Mouse (Mus musculus): Measurements from ENCODE around the gene Foxg1.

Foxg1 gene

DNA sequence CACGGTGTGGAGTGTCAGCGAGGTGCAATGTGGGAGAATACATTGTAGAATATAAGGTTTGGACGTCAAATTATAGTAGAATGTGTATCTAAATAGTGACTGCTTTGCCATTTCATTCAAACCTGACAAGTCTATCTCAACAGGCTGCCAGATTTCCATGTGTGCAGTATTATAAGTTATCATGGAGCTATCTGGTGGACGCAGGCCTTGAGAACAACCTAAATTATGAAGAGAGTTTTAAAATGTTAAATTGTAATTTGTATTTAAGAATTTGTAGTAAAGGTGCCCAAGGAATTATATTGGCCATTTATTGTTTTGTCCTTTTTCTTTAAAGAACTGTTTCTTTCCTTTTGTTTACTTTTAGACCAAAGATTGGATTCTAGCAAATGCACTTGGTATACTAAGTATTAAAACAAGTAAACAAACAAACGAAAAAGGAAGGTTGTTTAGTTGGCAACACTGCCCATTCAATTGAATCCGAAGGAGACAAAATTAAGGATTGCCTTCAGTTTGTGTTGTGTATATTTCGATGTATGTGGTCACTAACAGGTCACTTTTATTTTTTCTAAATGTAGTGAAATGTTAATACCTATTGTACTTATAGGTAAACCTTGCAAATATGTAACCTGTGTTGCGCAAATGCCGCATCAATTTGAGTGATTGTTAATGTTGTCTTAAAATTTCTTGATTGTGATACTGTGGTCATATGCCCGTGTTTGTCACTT is 3.8 kb downstream of the Foxg1 start:
- no peak for DNase-seq

DNA sequence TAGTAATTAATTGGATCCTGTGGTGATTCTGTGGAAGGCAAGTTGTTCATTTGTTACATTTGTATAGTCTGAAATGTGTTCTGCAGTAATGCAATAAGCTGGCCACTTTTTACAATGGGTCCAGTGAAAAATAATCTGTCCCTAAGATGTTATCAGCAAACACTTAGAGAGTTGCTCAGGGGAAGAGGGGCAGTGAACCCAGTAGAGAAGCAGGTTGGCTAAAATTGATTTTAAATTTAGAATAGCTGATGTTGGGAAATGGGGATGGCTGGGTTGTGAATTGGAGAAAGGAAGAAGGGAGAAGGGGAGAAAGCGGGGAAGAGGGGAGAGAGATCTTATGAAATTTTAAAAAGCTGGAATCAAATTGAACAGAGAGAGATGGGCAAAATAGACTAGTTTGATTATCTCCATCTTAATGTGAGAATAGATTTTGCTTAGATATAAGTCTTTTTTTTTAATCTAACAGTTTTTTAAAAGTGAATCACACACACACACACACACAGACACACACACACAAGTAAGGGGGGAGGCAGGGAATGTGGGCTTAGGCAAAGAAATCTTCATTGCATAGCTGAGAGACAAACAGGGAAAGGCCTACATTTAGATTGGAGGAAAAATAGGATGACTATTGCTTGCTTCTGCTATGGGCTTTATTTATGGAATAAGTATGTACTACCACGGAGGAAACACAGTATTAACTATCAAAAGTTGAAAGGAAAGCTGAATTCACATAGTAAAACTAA is 5.6 kb downstream of the Foxg1 start:
- no peak for DNase-seq

DNA sequence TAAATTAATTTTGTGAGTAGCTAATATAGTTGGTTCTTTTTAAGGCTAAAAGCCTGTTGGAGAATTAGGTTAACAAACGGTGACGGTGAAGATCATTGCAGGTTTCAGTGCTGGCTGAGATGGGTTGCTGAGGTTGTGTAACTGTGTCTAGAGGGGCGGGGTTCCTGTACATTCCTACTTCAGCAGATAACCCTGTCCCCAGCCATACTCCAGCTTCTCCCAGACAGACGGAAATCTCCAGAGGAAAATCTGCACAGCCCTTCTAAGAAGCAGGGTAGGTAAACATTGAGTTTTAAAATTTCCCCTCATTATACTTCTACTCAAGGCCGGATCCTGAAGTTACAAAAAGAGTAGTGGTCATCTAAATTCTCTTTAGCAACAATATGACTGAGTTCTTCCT is 7.2 kb downstream of the Foxg1 start:
- DNase-seq = no peak

DNA sequence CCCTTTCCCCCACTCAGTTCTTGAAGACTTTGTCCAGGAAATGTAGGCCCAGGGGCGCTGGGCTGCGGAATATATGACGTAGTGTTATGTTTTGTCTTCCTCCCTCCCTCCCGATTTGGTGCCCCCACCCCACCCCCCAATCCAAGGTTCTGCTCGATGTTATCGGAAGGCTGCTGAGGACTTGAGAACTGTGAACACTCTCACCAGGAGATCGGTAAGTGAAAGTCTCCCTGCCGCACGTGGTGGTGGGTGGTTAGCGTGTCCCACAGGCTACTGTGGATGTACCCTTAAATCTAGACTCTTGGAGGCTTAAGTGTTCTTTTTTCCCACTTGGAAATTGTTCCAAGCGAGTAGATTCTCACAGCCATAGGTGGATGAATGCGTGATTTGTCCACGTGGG is 7.8 kb downstream of the Foxg1 start:
- no peak for DNase-seq

GRCm38 (mm10) chr12:49390926-49391304 is 8.5 kb downstream of the Foxg1 start:
- no peak for DNase-seq

GRCm38 (mm10) chr12:49391305-49392040 is 9.0 kb downstream of the Foxg1 start:
- no peak for DNase-seq

DNA sequence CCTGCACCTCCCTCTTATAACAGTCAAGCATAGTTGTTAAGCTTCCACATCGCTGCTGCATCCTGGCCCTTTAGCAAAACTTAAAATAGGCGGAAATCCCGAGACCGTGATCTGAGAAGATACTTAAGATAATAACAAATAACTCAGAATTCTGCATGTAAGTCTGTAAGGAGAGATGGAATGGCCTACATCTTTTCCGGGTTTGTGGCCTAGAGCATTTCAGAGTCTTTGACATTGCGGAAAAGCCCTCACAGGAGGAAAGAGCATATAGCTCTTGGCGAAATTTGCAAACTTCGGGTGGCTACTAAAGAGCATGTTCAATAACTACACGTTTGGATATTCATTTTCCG is 9.6 kb downstream of the Foxg1 start:
- DNase-seq = no peak

DNA sequence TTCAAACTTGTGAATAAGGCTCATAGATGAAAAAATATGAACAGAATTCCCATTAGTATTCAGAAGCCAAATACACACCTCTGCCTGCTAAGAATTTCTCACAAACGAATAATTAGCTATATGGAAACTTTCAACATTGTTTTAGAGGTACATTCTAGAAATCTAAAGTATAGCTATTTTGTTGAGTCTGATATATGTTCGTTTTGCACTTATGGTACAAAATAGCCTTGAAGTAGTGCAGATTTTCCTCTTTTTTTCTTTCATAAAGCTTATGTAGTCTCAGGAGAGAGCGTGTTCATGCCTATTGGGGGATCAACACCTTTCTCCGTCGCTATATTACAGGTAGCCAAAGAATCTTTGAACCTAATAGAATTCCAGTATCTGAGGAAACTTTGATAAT is 10.4 kb downstream of the Foxg1 start:
- DNase-seq = no peak

- no peak for DNase-seq
These were observed 11.2 kb downstream of the Foxg1 start for GRCm38 (mm10) chr12:49393639-49394038.

DNA sequence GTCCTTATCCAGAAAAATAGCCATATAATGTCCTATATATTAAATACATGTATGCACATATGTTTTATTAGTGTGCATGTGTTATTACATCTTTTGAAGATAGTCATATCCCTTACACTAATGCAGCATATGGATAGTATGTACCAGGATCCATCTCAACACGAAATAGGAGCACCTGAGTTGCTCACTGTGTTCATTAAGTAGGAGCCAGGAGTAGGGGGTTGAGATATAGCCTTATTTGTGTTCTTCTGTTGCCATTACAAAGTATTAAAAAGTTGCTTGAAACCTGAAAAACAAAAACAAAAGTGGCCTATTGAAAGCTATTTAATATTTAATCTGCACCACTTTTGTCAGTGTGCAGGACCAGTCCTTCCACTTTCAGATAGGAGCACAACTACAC is 11.7 kb downstream of the Foxg1 start:
- no peak for DNase-seq

DNA sequence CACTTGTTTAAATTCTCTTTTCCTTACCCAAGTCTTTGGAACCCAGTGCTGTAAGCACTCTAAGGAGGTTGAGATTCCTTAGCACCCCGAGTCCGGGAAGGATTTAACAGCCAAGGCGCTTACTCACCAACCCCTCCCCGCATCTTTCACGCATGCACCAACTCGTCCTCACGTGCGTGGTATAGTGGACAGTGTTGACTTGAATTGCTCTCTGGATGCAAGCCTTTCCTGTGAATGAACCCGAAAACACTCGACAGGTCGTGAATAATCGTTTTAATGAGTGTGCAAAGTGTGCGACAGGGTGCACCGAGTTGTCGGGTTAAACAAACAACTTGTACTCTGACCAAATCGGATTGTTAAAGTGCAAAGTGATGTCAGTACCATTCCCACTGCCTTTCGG is 12.4 kb downstream of the Foxg1 start:
- no peak for DNase-seq

DNA sequence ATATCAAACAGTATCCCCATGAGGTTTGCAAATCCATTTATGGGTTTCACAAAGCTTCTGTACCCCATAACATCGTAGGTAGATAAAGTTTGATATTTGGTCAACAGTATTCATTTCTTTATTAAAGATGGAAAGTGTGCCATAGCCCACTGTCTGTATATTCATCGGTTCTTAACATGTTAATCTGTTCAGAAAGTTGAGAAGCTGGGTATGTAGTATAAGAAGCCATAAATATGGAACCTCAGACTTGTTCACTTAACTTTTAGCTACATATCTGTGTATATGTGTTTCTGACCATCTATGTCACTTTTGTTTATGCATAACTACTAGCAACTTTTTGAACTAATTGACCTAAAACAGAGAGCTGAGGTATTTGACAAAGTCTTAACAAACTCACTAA is 13.5 kb downstream of the Foxg1 start:
- DNase-seq = no peak

DNA sequence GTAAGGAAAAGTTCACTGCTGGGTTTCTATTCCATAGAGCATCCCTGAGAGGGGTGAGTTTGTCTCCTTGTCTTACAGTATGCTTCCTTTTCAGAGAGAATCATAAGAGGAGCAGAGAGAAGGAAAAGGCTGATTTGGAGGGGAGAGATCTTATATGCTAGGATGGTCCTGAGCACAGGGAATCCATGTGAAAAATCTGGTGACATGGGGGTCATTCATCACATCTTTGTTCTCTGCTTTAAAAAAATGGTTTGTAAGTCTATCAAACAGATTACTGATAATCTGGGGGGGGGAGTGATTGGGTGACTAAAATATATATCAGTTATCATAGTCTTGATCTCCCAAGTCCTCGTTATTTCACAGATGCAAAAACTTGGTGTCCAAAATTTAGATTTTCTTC is 14.3 kb downstream of the Foxg1 start:
- DNase-seq = no peak

DNA sequence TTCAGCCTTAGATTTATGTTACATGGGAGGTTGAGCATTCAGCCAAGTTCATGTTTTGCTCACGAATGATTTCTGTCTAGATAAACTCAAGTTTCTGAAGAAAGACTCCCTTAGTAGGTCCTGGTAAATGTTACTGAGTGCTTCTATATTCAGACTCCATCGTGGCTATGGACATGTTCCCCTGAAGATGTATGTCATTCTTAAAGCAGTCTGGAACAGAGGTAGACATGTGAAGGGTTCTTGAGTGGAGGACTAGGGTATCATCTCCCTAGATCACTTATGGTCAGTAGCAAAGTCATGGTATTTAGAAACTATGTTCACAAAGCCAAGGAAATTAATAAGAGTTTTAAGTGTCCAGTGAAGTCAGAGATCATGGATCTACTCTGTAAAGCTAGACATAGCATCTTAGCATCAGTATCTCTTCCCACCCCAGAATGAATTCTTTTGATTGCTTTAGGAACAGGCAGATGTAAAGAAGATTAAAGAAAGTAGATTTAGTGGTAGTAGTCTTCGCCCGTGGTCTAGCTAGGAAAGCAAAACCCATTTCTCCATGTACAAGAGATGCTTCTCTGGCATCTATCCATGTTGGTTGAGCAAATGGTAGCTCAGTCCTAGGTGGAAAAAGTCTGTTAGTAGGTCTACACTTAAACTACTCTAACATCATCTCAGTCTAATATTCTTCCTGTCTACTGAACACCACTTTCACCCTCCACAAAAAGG is 15.1 kb downstream of the Foxg1 start:
- DNase-seq = no peak

- DNase-seq = no peak
These were observed 15.7 kb downstream of the Foxg1 start for GRCm38 (mm10) chr12:49398163-49398540.

GRCm38 (mm10) chr12:49398636-49399035 is 16.2 kb downstream of the Foxg1 start:
- DNase-seq = no peak

DNA sequence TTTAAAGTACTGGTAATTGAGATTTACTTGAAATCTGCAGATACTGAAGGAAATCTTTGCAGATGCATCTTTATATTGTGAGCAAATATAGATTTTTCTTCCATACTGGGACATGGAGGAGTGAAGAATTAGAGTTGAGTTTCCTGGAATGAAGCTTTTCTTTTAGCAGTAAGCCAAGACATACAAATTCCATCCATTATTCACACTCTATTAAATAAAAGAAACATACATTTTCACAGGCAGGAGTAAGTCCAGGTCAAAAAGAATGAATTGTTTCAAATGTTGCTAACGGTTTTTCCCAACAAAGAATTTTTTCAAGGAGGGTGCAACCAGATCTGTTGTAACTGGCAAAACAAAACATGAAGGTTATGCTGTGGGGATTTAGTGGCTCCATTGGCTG is 17.2 kb downstream of the Foxg1 start:
- DNase-seq = no peak

- no peak for DNase-seq
These were observed 17.8 kb downstream of the Foxg1 start for GRCm38 (mm10) chr12:49400036-49400852.

GRCm38 (mm10) chr12:49400853-49401118 is 18.3 kb downstream of the Foxg1 start:
- DNase-seq = no peak

GRCm38 (mm10) chr12:49401119-49401795 is 18.8 kb downstream of the Foxg1 start:
- DNase-seq = no peak

- DNase-seq = no peak
These were observed 19.3 kb downstream of the Foxg1 start for GRCm38 (mm10) chr12:49401796-49402130.

DNA sequence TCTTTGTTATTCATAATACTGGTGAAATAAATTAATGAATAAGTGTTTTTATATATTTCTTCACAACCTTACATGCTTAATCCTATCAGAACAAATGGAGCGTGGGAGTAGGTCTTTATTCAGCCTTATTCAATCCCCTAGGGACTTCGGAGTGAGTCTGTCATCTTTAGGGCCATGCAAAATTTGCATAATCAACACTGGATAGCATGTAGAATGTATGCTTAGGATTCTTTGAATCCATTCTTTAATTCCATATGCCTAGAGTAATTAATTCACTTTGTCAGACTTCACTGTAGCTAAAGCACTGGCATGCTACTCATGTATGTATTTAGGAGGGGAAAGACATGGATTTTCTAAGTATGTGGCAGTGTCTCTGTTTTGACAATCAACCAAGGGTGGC is 27.4 kb downstream of the Foxg1 start:
- no peak for DNase-seq
